Mouse (Mus musculus): ENCODE results near the gene Gm16181. TPM values are rescaled to one million over a fixed set of nuclear protein-coding genes. Genes with fewer than 3 reads are reported as not detected.

The Gm16181 gene
- polyA plus RNA-seq, 1 experiment: not detected

DNA sequence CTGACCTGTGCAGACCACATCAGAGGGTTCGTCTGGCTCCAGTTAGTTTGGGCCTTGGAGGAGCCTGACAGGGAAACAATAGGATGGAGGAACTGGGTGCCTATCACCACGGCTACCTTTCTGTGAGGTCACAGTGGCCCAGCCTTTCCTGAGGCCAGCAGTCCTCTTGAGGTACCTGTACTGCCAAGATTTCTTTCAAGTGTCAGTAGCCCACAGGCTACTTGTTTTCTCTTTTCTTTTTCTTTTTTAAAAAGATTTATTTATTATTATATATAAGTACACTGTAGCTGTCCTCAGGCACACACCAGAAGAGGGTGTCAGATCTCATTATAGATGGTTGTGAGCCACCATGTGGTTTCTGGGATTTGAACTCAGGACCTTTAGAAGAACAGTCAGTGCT, 44.7 kb upstream of the Gm16181 start, which contains the start of gene Aif1:
Gene Aif1, minus strand, starts transcription at position 101 of the 400 bp plus-strand sequence.
- no peak within 1 kb of the TSS for H3K4me3 ChIP-seq (ENCODE audit: low read depth, low read length)
- H3K36me3 ChIP-seq (ENCODE audit: control insufficient read depth, insufficient read depth, low read length, poor library complexity, severe bottlenecking): no peaks in the 10 kb centered on the region
- no peaks in the 10 kb centered on the region for H3K27me3 ChIP-seq (ENCODE audit: control insufficient read depth, insufficient read depth, low read length, poor library complexity, severe bottlenecking)
- no peaks in the 10 kb centered on the region for H3K4me1 ChIP-seq (ENCODE audit: control insufficient read depth, insufficient read depth, low read length)
- TF ChIP-seq POLR2A (IDR thresholded peaks at IDR 0.05; ENCODE audit: insufficient read depth, low read length): no peak
- no peak for TF ChIP-seq EP300 (IDR thresholded peaks at IDR 0.05; ENCODE audit: insufficient read depth, low read depth, low read length)
- no peak for TF ChIP-seq CTCF (IDR thresholded peaks at IDR 0.05; ENCODE audit: low read depth, low read length)
- no peak within 1 kb of the TSS for H3K27ac ChIP-seq (ENCODE audit: insufficient read depth, low read length)
- H3K9ac ChIP-seq (ENCODE audit: low read depth, poor library complexity, severe bottlenecking): no peak within 1 kb of the TSS
- no peaks in the 10 kb centered on the region for H3K9me3 ChIP-seq (replicated peaks; ENCODE audit: control insufficient read depth, insufficient read depth, low read length, poor library complexity, severe bottlenecking)

GRCm38 (mm10) chr17:35178528-35178927, 42.1 kb upstream of the Gm16181 start:
- Histone ChIP-seq H3K4me1 (ENCODE audit: control insufficient read depth, insufficient read depth, low read length) (no peaks in the 10 kb centered on the region), H3K9ac (ENCODE audit: low read depth, poor library complexity, severe bottlenecking) (no peak overlapping the region), H3K27ac (ENCODE audit: insufficient read depth, low read length) (no peak overlapping the region), H3K9me3 (replicated peaks; ENCODE audit: control insufficient read depth, insufficient read depth, low read length, poor library complexity, severe bottlenecking) (no peaks in the 10 kb centered on the region), H3K36me3 (ENCODE audit: control insufficient read depth, insufficient read depth, low read length, poor library complexity, severe bottlenecking) (no peaks in the 10 kb centered on the region), H3K27me3 (ENCODE audit: control insufficient read depth, insufficient read depth, low read length, poor library complexity, severe bottlenecking) (no peaks in the 10 kb centered on the region), H3K4me3 (ENCODE audit: low read depth, low read length) (no peak overlapping the region)
- TF ChIP-seq POLR2A (IDR thresholded peaks at IDR 0.05; ENCODE audit: insufficient read depth, low read length) (no peak), EP300 (IDR thresholded peaks at IDR 0.05; ENCODE audit: insufficient read depth, low read depth, low read length) (0 out of 2 replicates have a peak, but pooled peaks have one; percentile 22), CTCF (IDR thresholded peaks at IDR 0.05; ENCODE audit: low read depth, low read length) (peak; percentile 96)

DNA sequence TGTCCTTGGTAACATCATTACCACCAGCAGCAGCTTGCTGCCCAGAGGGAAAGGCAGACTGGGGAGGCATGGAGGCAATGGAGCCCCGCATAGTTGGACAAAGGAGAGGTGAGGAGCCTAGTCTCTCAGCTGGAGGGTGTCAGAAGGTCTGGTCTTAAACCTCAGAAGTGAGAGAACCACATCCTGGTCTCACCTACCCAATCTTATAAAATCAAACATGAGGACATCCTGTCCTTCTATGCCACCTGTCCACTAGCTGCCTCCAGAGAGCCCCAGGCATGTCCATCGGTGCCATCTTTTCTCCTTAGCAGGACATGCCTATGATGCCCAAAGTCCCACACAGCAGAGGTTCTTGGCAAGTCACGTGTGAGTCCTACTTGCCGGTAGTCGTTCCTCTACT, 40.5 kb upstream of the Gm16181 start:
- Histone ChIP-seq H3K27me3 (ENCODE audit: control insufficient read depth, insufficient read depth, low read length, poor library complexity, severe bottlenecking) (no peaks in the 10 kb centered on the region), H3K36me3 (ENCODE audit: control insufficient read depth, insufficient read depth, low read length, poor library complexity, severe bottlenecking) (no peaks in the 10 kb centered on the region), H3K4me1 (ENCODE audit: control insufficient read depth, insufficient read depth, low read length) (no peaks in the 10 kb centered on the region), H3K27ac (ENCODE audit: insufficient read depth, low read length) (no peak overlapping the region), H3K4me3 (ENCODE audit: low read depth, low read length) (no peak overlapping the region), H3K9me3 (replicated peaks; ENCODE audit: control insufficient read depth, insufficient read depth, low read length, poor library complexity, severe bottlenecking) (no peaks in the 10 kb centered on the region), H3K9ac (ENCODE audit: low read depth, poor library complexity, severe bottlenecking) (no peak overlapping the region)
- no peak for TF ChIP-seq POLR2A (IDR thresholded peaks at IDR 0.05; ENCODE audit: insufficient read depth, low read length)

DNA sequence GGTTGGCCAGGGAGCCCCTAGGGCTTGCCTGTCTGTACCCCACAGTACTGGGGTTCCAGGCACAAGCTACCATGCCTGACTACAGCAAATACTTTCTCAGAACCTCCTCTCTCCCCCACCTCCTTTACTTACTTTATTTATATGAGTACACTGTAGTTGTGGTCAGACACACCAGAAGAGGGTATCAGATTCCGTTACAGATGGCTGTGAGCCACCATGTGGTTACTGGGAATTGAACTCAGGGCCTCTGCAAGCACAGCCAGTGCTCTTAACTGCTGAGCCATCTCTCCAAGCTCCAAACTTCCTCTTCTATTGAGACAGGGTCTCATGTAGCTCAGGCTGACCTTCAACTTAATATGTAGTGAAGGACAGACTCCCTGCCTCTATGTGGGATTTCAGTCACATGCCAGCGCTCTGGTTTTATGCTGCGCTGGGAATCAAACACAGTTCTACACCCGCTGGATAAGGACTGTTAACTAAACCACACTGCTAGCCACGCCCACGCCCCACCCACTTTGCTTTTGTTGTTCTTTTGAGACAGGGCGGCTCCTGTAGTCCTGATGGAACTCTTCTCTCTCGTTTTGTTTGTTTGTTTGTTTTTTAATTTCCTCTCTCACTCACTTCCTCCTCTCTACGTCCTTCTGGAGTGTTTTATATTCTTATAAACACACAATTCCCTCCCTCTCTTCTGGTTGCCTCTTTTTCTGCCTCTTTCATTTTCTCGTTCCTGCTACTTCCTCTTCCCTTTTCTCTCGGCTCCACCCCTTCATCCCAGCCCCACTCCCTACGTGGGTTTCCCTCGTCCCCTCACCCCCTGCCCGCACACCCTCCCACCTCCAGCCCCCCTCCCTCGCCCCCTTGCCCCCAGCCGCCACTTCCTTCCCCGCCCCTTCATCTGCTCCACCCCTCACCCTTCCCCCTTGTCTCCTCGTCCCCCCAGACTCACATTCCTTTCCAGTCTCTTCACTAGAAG, 34.7 kb upstream of the Gm16181 start:
- H3K36me3 ChIP-seq (ENCODE audit: control insufficient read depth, insufficient read depth, low read length, poor library complexity, severe bottlenecking): no peaks in the 10 kb centered on the region

DNA sequence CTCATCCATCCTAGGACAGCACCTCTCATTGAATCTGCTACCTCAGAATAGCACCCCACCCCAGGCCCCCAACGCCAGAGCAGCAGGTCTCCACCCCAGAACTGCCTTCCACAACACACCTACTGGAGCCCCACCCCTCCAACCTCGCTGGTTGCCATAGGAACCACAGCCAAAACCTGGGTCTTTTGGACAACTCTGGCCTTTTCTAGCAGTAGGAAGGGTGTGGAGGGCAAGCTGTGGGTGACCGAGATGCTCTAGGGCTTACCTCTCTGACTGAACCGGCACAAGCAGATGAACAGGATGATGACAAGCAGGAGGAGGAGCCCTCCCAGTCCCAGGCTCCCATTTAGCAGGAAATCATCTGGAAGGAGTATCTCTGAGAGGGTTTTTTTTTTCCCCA, 34.0 kb upstream of the Gm16181 start:
- 0 out of 2 replicates have a peak overlapping the region, but pooled peaks have one; percentile 1 for H3K27ac ChIP-seq (ENCODE audit: insufficient read depth, low read length)
- H3K4me3 ChIP-seq (ENCODE audit: low read depth, low read length): peak overlapping the region; percentile 6
- no peak for TF ChIP-seq EP300 (IDR thresholded peaks at IDR 0.05; ENCODE audit: insufficient read depth, low read depth, low read length)
- TF ChIP-seq CTCF (IDR thresholded peaks at IDR 0.05; ENCODE audit: low read depth, low read length): no peak
- TF ChIP-seq POLR2A (IDR thresholded peaks at IDR 0.05; ENCODE audit: insufficient read depth, low read length): no peak

More for the DNA sequence above, 34.7 kb upstream of the Gm16181 start:
- Histone ChIP-seq H3K4me3 (ENCODE audit: low read depth, low read length) (peak overlapping the region; percentile 45), H3K4me1 (ENCODE audit: control insufficient read depth, insufficient read depth, low read length) (no peaks in the 10 kb centered on the region), H3K27ac (ENCODE audit: insufficient read depth, low read length) (peak overlapping the region; percentile 32; the same call in 1 of the 2 replicates), H3K27me3 (ENCODE audit: control insufficient read depth, insufficient read depth, low read length, poor library complexity, severe bottlenecking) (no peaks in the 10 kb centered on the region), H3K9me3 (replicated peaks; ENCODE audit: control insufficient read depth, insufficient read depth, low read length, poor library complexity, severe bottlenecking) (no peaks in the 10 kb centered on the region), H3K9ac (ENCODE audit: low read depth, poor library complexity, severe bottlenecking) (no peak overlapping the region)
- TF ChIP-seq POLR2A (IDR thresholded peaks at IDR 0.05; ENCODE audit: insufficient read depth, low read length) (no peak), CTCF (IDR thresholded peaks at IDR 0.05; ENCODE audit: low read depth, low read length) (no peak), EP300 (IDR thresholded peaks at IDR 0.05; ENCODE audit: insufficient read depth, low read depth, low read length) (no peak)

DNA sequence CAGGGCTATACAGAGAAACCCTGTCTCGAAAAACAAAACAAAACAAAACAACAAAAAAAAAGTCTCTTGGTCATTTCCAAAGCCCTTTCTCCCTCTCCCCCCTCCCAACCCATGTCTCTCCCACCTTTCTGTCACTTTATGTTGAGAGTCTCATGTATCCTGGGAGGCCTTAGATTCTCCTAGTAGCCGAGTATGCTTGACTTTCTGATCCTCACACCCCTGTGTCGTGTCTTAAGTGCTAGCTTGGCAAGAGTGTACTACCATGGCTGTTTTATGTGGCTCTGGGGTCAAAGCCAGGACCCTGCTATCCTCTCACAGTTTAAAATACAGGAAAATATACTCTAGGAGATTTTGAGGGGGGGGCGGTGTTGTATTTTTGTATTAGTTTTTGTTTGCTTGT, 33.3 kb upstream of the Gm16181 start:
- Histone ChIP-seq H3K9ac (ENCODE audit: low read depth, poor library complexity, severe bottlenecking) (no peak overlapping the region; the same call in 1 of the 2 replicates), H3K4me3 (ENCODE audit: low read depth, low read length) (no peak overlapping the region), H3K4me1 (ENCODE audit: control insufficient read depth, insufficient read depth, low read length) (no peaks in the 10 kb centered on the region), H3K36me3 (ENCODE audit: control insufficient read depth, insufficient read depth, low read length, poor library complexity, severe bottlenecking) (no peaks in the 10 kb centered on the region), H3K9me3 (replicated peaks; ENCODE audit: control insufficient read depth, insufficient read depth, low read length, poor library complexity, severe bottlenecking) (no peaks in the 10 kb centered on the region), H3K27ac (ENCODE audit: insufficient read depth, low read length) (0 out of 2 replicates have a peak overlapping the region, but pooled peaks have one; percentile 21), H3K27me3 (ENCODE audit: control insufficient read depth, insufficient read depth, low read length, poor library complexity, severe bottlenecking) (no peaks in the 10 kb centered on the region)
- no peak for TF ChIP-seq POLR2A (IDR thresholded peaks at IDR 0.05; ENCODE audit: insufficient read depth, low read length)
- TF ChIP-seq EP300 (IDR thresholded peaks at IDR 0.05; ENCODE audit: insufficient read depth, low read depth, low read length): no peak
- TF ChIP-seq CTCF (IDR thresholded peaks at IDR 0.05; ENCODE audit: low read depth, low read length): no peak

More for the DNA sequence above, 34.0 kb upstream of the Gm16181 start:
- no peaks in the 10 kb centered on the region for H3K36me3 ChIP-seq (ENCODE audit: control insufficient read depth, insufficient read depth, low read length, poor library complexity, severe bottlenecking)
- H3K9ac ChIP-seq (ENCODE audit: low read depth, poor library complexity, severe bottlenecking): no peak overlapping the region
- no peaks in the 10 kb centered on the region for H3K9me3 ChIP-seq (replicated peaks; ENCODE audit: control insufficient read depth, insufficient read depth, low read length, poor library complexity, severe bottlenecking)
- no peaks in the 10 kb centered on the region for H3K4me1 ChIP-seq (ENCODE audit: control insufficient read depth, insufficient read depth, low read length)
- H3K27me3 ChIP-seq (ENCODE audit: control insufficient read depth, insufficient read depth, low read length, poor library complexity, severe bottlenecking): no peaks in the 10 kb centered on the region

Measured in ES-Bruce4 (cell line).